Mouse (Mus musculus) right cerebral cortex, postnatal 4 days (tissue): ENCODE data around the gene Zfp30.

Source experiments
- DNase-seq: peaks from one replicate; pipeline ENCODE4 v3.0.0-alpha.2; 2022

The Zfp30 gene

GRCm38 (mm10) chr7:29839256-29839655, 55.5 kb downstream of the Zfp30 start:
- no peak for DNase-seq

- no peak for DNase-seq
Measured at GRCm38 (mm10) chr7:29842105-29842504, 58.3 kb downstream of the Zfp30 start.
